Mouse (Mus musculus) heart, adult 2 months (tissue): Measurements from ENCODE around the gene Gpr55.

Experiments used
- CTCF ChIP-seq: fragments of 200-600 bp; IDR thresholded peaks from 2 replicates; pipeline ENCODE4 v1.8.1; 2022; ENCODE audit warnings: antibody characterized with exemption, mild to moderate bottlenecking, moderate library complexity
- POLR2A ChIP-seq: fragments of 200-500 bp; IDR thresholded peaks from 2 replicates; pipeline ENCODE4 v1.6.1; 2011; ENCODE audit warnings: mild to moderate bottlenecking, low read depth, low read length, control low read depth; ENCODE audit not compliant: insufficient read depth

GRCm38 (mm10) chr1:85898761-85899387 is 61.9 kb downstream of the Gpr55 start:
- TF ChIP-seq CTCF (no peak), POLR2A (no peak)
